Mouse (Mus musculus): Measurements from ENCODE around the gene Myrfl. TPM values are rescaled to one million over a fixed set of nuclear protein-coding genes. Genes with fewer than 3 reads are reported as not detected.

The Myrfl gene
- polyA plus RNA-seq, 1 experiment: 22.8 TPM

GRCm38 (mm10) chr10:116890587-116890986 is 6.1 kb downstream of the Myrfl start:
- H3K27me3 ChIP-seq (ENCODE audit: control insufficient read depth, insufficient read depth, low read length): no peaks in the 10 kb centered on the region
- H3K27ac ChIP-seq (ENCODE audit: insufficient read depth, low read depth, low read length): no peak overlapping the region
- H3K36me3 ChIP-seq (ENCODE audit: control insufficient read depth, insufficient read depth, low read length): peaks cover 5% of the 10 kb centered on the region; the same call in 1 of the 2 replicates
- WGBS: 76% methylated on average over 5 of the region's 5 CpGs
- no peak overlapping the region for H3K4me3 ChIP-seq (ENCODE audit: low read depth, low read length)
- peaks cover 34% of the 10 kb centered on the region; the same call in 1 of the 2 replicates for H3K4me1 ChIP-seq (ENCODE audit: control insufficient read depth, insufficient read depth, insufficient read length, low read length)
- no peak for TF ChIP-seq POLR2A (IDR thresholded peaks at IDR 0.05; ENCODE audit: low read depth, low read length)
- TF ChIP-seq CTCF (IDR thresholded peaks at IDR 0.05; ENCODE audit: extremely low read depth, insufficient read length, insufficient replicate concordance, low read depth, low read length): no peak

- 24% methylated on average over 3 of the region's 3 CpGs for WGBS
- H3K4me3 ChIP-seq (ENCODE audit: low read depth, low read length): no peak overlapping the region
Observed at GRCm38 (mm10) chr10:116884552-116884951, 12.2 kb downstream of the Myrfl start.

GRCm38 (mm10) chr10:116883531-116883930 is 13.2 kb downstream of the Myrfl start:
- Histone ChIP-seq H3K36me3 (ENCODE audit: control insufficient read depth, insufficient read depth, low read length) (peaks cover 8% of the 10 kb centered on the region), H3K4me3 (ENCODE audit: low read depth, low read length) (no peak overlapping the region), H3K4me1 (ENCODE audit: control insufficient read depth, insufficient read depth, insufficient read length, low read length) (peaks cover 24% of the 10 kb centered on the region; the same call in 1 of the 2 replicates), H3K27me3 (ENCODE audit: control insufficient read depth, insufficient read depth, low read length) (no peaks in the 10 kb centered on the region), H3K27ac (ENCODE audit: insufficient read depth, low read depth, low read length) (no peak overlapping the region; the same call in 1 of the 2 replicates)
- 42% methylated on average over 5 of the region's 5 CpGs for WGBS
- TF ChIP-seq POLR2A (IDR thresholded peaks at IDR 0.05; ENCODE audit: low read depth, low read length) (no peak), CTCF (IDR thresholded peaks at IDR 0.05; ENCODE audit: extremely low read depth, insufficient read length, insufficient replicate concordance, low read depth, low read length) (peak; percentile 22; the same call in 1 of the 2 replicates)

More at GRCm38 (mm10) chr10:116884552-116884951, 12.2 kb downstream of the Myrfl start:
- no peak for TF ChIP-seq POLR2A (IDR thresholded peaks at IDR 0.05; ENCODE audit: low read depth, low read length)
- TF ChIP-seq CTCF (IDR thresholded peaks at IDR 0.05; ENCODE audit: extremely low read depth, insufficient read length, insufficient replicate concordance, low read depth, low read length): no peak
- Histone ChIP-seq H3K27ac (ENCODE audit: insufficient read depth, low read depth, low read length) (peak overlapping the region; percentile 99), H3K36me3 (ENCODE audit: control insufficient read depth, insufficient read depth, low read length) (peaks cover 8% of the 10 kb centered on the region), H3K27me3 (ENCODE audit: control insufficient read depth, insufficient read depth, low read length) (no peaks in the 10 kb centered on the region), H3K4me1 (ENCODE audit: control insufficient read depth, insufficient read depth, insufficient read length, low read length) (peaks cover 24% of the 10 kb centered on the region; the same call in 1 of the 2 replicates)

GRCm38 (mm10) chr10:116877436-116877835 is 19.3 kb downstream of the Myrfl start:
- 88% methylated on average over 4 of the region's 4 CpGs for WGBS
- H3K36me3 ChIP-seq (ENCODE audit: control insufficient read depth, insufficient read depth, low read length): 0 out of 2 replicates have a peak, but pooled peaks cover 2% of the 10 kb centered on the region
- H3K4me3 ChIP-seq (ENCODE audit: low read depth, low read length): no peak overlapping the region
- TF ChIP-seq CTCF (IDR thresholded peaks at IDR 0.05; ENCODE audit: extremely low read depth, insufficient read length, insufficient replicate concordance, low read depth, low read length) (no peak), POLR2A (IDR thresholded peaks at IDR 0.05; ENCODE audit: low read depth, low read length) (no peak)
- H3K27ac ChIP-seq (ENCODE audit: insufficient read depth, low read depth, low read length): no peak overlapping the region
- peaks cover 15% of the 10 kb centered on the region; the same call in 1 of the 2 replicates for H3K4me1 ChIP-seq (ENCODE audit: control insufficient read depth, insufficient read depth, insufficient read length, low read length)
- no peaks in the 10 kb centered on the region for H3K27me3 ChIP-seq (ENCODE audit: control insufficient read depth, insufficient read depth, low read length)

GRCm38 (mm10) chr10:116874490-116874889 is 22.2 kb downstream of the Myrfl start:
- H3K4me1 ChIP-seq (ENCODE audit: control insufficient read depth, insufficient read depth, insufficient read length, low read length): peaks cover 25% of the 10 kb centered on the region
- H3K4me3 ChIP-seq (ENCODE audit: low read depth, low read length): no peak overlapping the region
- no peaks in the 10 kb centered on the region for H3K27me3 ChIP-seq (ENCODE audit: control insufficient read depth, insufficient read depth, low read length)
- no peaks in the 10 kb centered on the region for H3K36me3 ChIP-seq (ENCODE audit: control insufficient read depth, insufficient read depth, low read length)
- no peak for TF ChIP-seq CTCF (IDR thresholded peaks at IDR 0.05; ENCODE audit: extremely low read depth, insufficient read length, insufficient replicate concordance, low read depth, low read length)
- TF ChIP-seq POLR2A (IDR thresholded peaks at IDR 0.05; ENCODE audit: low read depth, low read length): no peak
- H3K27ac ChIP-seq (ENCODE audit: insufficient read depth, low read depth, low read length): peak overlapping the region; percentile 99
- WGBS: 20% methylated on average over 9 of the region's 9 CpGs

- no peak for TF ChIP-seq POLR2A (IDR thresholded peaks at IDR 0.05; ENCODE audit: low read depth, low read length)
- TF ChIP-seq CTCF (IDR thresholded peaks at IDR 0.05; ENCODE audit: extremely low read depth, insufficient read length, insufficient replicate concordance, low read depth, low read length): no peak
- H3K4me1 ChIP-seq (ENCODE audit: control insufficient read depth, insufficient read depth, insufficient read length, low read length): peaks cover 30% of the 10 kb centered on the region
- H3K4me3 ChIP-seq (ENCODE audit: low read depth, low read length): no peak overlapping the region
- H3K27ac ChIP-seq (ENCODE audit: insufficient read depth, low read depth, low read length): no peak overlapping the region
- H3K27me3 ChIP-seq (ENCODE audit: control insufficient read depth, insufficient read depth, low read length): no peaks in the 10 kb centered on the region
- 60% methylated on average over 14 of the region's 14 CpGs for WGBS
- H3K36me3 ChIP-seq (ENCODE audit: control insufficient read depth, insufficient read depth, low read length): no peaks in the 10 kb centered on the region
Observed at GRCm38 (mm10) chr10:116872016-116872410, 24.7 kb downstream of the Myrfl start.

GRCm38 (mm10) chr10:116871329-116872015 is 25.2 kb downstream of the Myrfl start:
- no peaks in the 10 kb centered on the region for H3K27me3 ChIP-seq (ENCODE audit: control insufficient read depth, insufficient read depth, low read length)
- WGBS: 85% methylated on average over 12 of the region's 12 CpGs

More at GRCm38 (mm10) chr10:116871329-116872015, 25.2 kb downstream of the Myrfl start:
- TF ChIP-seq CTCF (IDR thresholded peaks at IDR 0.05; ENCODE audit: extremely low read depth, insufficient read length, insufficient replicate concordance, low read depth, low read length): no peak
- TF ChIP-seq POLR2A (IDR thresholded peaks at IDR 0.05; ENCODE audit: low read depth, low read length): no peak
- Histone ChIP-seq H3K27ac (ENCODE audit: insufficient read depth, low read depth, low read length) (no peak overlapping the region), H3K36me3 (ENCODE audit: control insufficient read depth, insufficient read depth, low read length) (no peaks in the 10 kb centered on the region), H3K4me3 (ENCODE audit: low read depth, low read length) (no peak overlapping the region), H3K4me1 (ENCODE audit: control insufficient read depth, insufficient read depth, insufficient read length, low read length) (peaks cover 30% of the 10 kb centered on the region)

Measured in small intestine, adult 2 months (tissue).